Mouse (Mus musculus) olfactory bulb, adult 2 months (tissue): ENCODE results near the gene Hspb8. TPM values are rescaled to one million over a fixed set of nuclear protein-coding genes. Genes with fewer than 3 reads are reported as not detected.

Source experiments
- H3K27ac ChIP-seq: fragments of 200-500 bp; 2 replicates; pipeline ENCODE4 v1.5.1; 2012; ENCODE audit warnings: low read depth, low read length; ENCODE audit not compliant: insufficient read depth
- H3K4me1 ChIP-seq: fragments of 200-500 bp; 2 replicates; pipeline ENCODE4 v1.6.1; 2012; ENCODE audit warnings: low read length; ENCODE audit not compliant: control insufficient read depth, insufficient read depth
- H3K4me3 ChIP-seq: fragments of 200-500 bp; 2 replicates; pipeline ENCODE4 v1.5.1; 2012; ENCODE audit warnings: mild to moderate bottlenecking, low read depth, low read length, moderate library complexity; ENCODE audit not compliant: insufficient read depth
- CTCF ChIP-seq: fragments of 200-500 bp; IDR thresholded peaks from 2 replicates; pipeline ENCODE4 v1.5.1; 2012; ENCODE audit warnings: low read depth, mild to moderate bottlenecking, low read length, moderate library complexity; ENCODE audit not compliant: insufficient read depth
- POLR2A ChIP-seq: fragments of 200-500 bp; IDR thresholded peaks from 2 replicates; pipeline ENCODE4 v1.6.1; 2012; ENCODE audit warnings: mild to moderate bottlenecking, low read depth, low read length, moderate library complexity; ENCODE audit not compliant: insufficient read depth
- WGBS: fragments of 180-500 bp; shearing (Covaris S2); methylation state at CpG from one replicate; pipeline ENCODE4 v1.1.7; 2018; 5-methylcytosine and 5-hydroxymethylcytosine counted together
- polyA plus RNA-seq: library from polyadenylated mRNA; stranded (reverse); fragments of >200 nt; gene quantifications from 2 replicates; pipeline ENCODE4 v1.2.4, GENCODE M21; 2012; ENCODE audit warnings: low replicate concordance; ENCODE audit not compliant: missing spikeins, insufficient read depth, insufficient read length

Gene Hspb8
- not detected in 2 replicates for polyA plus RNA-seq

DNA sequence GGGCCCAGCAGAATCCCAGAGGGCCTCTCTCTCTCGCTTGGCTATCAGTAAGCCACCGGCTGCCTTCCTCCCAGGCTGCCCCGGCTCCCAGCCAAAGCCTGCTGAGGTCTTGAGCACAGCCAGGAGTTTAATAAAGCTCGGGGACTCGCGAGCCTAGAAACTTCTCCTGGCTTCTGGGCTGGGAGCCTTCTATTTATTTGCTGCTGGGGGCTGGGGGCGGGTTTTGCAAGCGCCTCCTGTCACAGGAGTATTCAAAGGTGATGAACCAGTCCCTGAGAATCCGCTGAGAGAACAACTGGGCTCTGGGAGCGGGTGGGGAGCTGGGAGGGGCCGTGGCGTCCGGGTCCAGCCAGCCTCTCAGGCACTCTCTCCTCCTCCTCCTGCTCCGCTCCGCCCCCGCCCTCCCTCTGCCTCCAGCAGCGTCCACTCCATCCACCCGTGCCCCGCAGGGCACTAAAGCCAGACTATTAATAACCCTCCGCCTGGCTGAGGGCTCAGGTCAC is at the start of gene Hspb8:
Gene Hspb8, minus strand, starts transcription at position 166 of the 503 bp plus-strand sequence.
- Histone ChIP-seq H3K4me3 (peak within 1 kb of the TSS; percentile 20), H3K27ac (no peak within 1 kb of the TSS), H3K4me1 (peaks cover 23% of the 10 kb centered on the region)
- WGBS, result 3% methylated on average over 17 of the region's 20 CpGs
- no peak for TF ChIP-seq CTCF
- no peak for TF ChIP-seq POLR2A

DNA sequence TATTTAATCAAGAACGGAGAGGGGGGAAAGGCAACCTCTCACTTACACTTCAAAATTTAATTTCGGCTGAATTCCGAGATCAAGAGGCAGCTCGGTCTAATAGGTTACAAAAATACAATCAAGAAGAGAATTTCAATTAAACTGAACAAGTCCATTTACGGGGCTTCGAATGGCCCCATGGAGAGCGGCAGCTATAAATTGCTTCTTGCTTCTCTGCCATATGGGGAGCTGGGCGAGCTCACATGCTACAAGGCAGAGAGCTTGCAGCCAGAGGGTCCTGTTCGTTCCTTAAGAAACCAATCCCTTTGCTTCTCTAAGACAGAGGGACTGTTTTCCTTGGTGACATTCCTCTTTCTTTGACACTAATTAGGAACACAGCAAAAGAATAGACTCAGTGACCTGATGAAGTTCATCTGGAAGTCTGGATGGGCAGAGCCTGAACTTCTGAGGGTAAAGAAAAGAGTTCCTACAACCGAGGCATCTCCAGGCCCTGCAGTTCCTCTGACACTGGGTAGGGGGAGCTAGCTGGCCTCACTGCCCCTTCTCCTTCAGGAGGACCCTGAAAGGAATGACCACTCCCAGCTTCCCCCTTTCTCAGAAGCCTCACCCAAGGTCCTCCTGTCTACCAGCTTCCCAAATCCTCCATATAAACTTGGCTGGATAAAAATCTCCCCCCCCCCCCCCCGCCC is 38.8 kb upstream of the Hspb8 start:
- no peaks in the 10 kb centered on the region for H3K4me1 ChIP-seq
- TF ChIP-seq CTCF (peak; percentile 39; the same call in 1 of the 2 replicates), POLR2A (no peak)
- 56% methylated on average over 11 of the region's 11 CpGs for WGBS
- no peak overlapping the region for H3K4me3 ChIP-seq
- no peak overlapping the region for H3K27ac ChIP-seq

DNA sequence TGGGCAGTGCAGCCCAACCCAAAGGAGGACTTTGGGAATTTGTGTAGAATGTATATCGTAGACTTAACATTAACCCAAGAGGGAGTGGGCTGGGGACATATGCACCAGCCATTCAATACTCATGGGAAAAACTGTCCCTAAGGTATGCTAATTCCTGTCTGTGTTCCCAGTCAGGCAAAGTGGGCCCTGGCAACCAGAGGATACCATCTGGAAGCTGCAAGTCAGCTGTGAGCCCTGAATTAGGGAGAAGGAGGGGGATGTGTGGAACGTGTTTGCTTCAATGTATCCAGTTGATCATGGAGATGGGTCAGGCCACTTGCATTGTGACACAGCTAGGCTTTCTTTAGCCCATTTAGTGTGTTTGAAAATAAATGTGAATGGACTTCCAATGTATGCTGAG is 37.3 kb upstream of the Hspb8 start:
- WGBS, result 67% methylated on average over 2 of the region's 2 CpGs
- no peak for TF ChIP-seq CTCF
- TF ChIP-seq POLR2A, result no peak
- Histone ChIP-seq H3K4me1 (no peaks in the 10 kb centered on the region), H3K27ac (no peak overlapping the region), H3K4me3 (no peak overlapping the region)

DNA sequence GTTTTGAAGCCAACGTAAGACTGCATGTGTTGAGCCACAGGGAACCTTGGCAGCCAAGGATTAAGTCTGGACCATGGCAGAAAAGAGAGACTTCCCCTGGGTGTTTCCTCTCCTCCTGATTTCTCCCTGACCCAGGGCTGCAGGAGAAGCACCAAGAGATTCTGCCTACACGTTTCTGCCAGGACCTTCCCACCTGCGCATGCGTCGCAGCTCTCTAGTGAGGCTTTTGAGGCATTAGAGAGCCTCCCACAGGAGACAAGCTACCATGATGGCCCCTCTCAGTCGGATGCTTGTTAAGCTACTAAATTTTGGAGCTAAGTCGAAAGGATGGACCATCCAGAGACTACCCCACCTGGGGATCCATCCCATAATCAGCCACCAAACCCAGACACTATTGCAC is 35.1 kb upstream of the Hspb8 start:
- Histone ChIP-seq H3K27ac (no peak overlapping the region), H3K4me3 (no peak overlapping the region), H3K4me1 (peaks cover 8% of the 10 kb centered on the region)
- no peak for TF ChIP-seq CTCF
- no peak for TF ChIP-seq POLR2A
- WGBS, result 84% methylated on average over 7 of the region's 7 CpGs

DNA sequence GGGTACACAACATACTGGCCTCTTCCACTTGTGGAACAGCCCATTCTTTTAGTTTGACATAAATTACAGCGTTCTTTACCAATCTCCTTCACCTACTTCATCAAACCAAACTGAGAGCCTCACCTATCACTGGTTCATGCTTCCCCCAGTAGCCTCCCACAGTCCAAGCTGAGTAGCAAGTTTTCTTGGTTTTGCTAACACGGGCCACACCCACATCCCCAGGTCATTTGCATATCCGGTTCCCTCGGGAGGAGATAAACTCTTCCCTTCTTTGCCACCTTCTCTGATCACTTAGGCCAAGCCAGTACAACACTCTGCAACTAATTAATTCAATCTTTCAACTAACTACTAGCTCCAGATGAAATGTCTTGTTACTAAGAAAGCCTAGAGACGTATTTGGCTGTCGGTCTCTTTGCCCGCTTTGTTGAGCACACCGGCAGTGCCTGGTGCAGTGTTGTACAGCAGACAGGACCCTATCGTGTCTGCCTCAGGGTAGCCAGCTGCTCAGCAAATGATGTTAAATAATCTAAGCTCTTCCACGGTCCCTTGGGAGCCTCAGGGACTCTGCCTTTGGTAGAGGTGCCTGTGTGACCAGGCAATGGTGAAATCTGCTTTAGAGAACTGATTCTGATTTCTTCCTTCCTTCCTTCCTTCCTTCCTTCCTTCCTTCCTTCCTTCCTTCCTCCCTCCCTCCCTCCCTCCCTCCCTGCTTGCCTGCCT is 34.3 kb upstream of the Hspb8 start:
- WGBS, result 52% methylated on average over 10 of the region's 10 CpGs
- H3K4me3 ChIP-seq, result no peak overlapping the region
- TF ChIP-seq CTCF (no peak), POLR2A (no peak)

DNA sequence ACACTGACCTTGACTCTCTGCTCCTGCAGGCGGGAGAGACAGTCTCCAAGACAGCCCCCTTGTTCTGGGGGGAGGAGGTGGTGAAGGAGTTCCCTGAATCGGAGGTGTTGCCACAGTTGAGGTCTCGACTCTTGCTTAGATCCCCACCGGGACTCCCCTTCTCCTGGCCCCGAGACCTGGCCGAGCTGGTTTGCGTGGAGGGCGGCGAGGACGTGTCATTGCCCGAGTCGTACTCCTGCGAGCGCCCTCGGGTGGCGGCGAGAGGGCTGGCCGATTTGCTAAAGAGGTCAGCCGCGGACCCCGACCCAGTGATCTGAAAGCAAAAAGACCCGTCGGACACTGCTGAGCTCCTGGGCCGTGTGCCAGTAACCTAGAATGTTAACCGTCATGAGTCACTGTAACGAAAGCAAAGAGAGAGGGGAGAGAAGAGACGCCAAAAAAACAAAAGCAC is 30.8 kb upstream of the Hspb8 start:
- peaks cover 18% of the 10 kb centered on the region for H3K4me1 ChIP-seq
- TF ChIP-seq CTCF (peak; percentile 71; the same call in 1 of the 2 replicates), POLR2A (no peak)
- H3K4me3 ChIP-seq, result peak overlapping the region; percentile 30
- 9% methylated on average over 27 of the region's 27 CpGs for WGBS
- peak overlapping the region; percentile 19; the same call in 1 of the 2 replicates for H3K27ac ChIP-seq

More for the DNA sequence above, 34.3 kb upstream of the Hspb8 start:
- H3K27ac ChIP-seq, result no peak overlapping the region
- H3K4me1 ChIP-seq, result peaks cover 8% of the 10 kb centered on the region

DNA sequence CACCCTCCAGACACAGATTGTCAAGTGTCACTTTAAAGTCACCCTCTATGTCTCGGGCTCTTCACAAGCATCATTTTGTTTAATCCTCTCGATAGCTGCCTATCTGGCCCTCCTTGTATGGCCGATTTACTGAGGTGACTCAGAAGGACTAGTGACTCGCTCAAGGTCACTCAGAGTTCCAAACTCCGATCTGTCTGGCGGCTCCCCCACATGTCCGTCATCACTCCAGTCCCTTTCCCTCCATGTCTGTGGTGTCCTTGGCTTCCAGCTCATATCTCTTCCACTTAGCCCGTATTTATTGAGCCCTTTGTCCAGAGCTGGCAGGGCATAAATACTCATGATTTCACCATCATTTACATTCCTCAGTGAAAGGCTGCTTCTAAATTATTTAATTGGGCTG is 28.2 kb upstream of the Hspb8 start:
- Histone ChIP-seq H3K4me3 (no peak overlapping the region), H3K27ac (no peak overlapping the region), H3K4me1 (peaks cover 32% of the 10 kb centered on the region)
- WGBS, result 85% methylated on average over 8 of the region's 8 CpGs
- TF ChIP-seq CTCF (no peak), POLR2A (no peak)

- 66% methylated on average over 8 of the region's 8 CpGs for WGBS
- Histone ChIP-seq H3K4me3 (no peak overlapping the region), H3K27ac (no peak overlapping the region), H3K4me1 (peaks cover 36% of the 10 kb centered on the region)
- TF ChIP-seq CTCF (no peak), POLR2A (no peak)
Observed at GRCm38 (mm10) chr5:116449522-116450225, 27.0 kb upstream of the Hspb8 start.
